Mouse (Mus musculus): Measurements from ENCODE around the gene Pskh1. TPM values are rescaled to one million over a fixed set of nuclear protein-coding genes. Genes with fewer than 3 reads are reported as not detected.
A peak's percentile ranks its signal among the peaks of the same experiment; 100 is the strongest.

Gene Pskh1
- 11.3 and 12.0 TPM in 2 replicates for polyA plus RNA-seq (2015; fragmentation: Nextera tagmentation; extraction: Ambion mirVana)

DNA sequence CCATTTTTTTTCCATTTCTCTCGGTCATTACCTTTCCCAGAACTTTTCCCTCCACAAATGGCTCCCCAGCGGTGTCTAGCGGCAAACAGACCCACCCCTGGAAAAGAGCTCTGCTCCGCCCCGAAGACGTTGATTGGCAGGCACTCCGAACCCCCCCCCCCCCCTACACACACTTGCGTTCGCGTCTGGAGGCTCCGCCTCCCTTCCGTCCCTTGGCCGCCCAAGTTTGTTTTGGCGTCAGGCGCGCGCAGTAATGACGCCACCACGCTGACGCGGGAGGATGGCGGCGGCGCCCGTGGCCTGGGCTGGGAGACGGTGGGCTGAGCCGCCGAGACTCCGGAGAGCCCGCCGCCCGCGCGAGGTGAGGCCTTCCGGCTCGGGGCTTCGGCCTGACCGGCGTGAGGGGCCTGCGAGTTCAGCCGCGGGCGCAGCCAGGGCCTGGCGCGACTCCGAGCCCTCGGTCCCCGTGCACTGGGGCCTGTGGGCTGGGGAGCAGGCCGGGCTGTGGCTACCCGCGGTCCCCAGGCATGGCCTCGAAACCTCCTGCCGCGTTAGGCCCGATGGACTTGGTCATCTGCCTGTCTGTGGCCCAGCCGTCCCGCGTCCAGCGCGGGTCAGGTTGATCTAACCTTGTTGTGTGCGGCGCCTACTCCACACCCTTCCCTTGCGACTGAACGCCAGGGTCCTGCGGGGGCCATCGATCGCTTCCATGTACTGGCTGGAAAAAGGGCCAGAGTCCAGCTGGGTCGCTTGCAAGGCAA, at the start of gene Pskh1:
TSS of gene Pskh1 (plus strand) at position 262 of the 761 bp plus-strand sequence.
- H3K27ac ChIP-seq (replicated peaks) = peak within 1 kb of the TSS; percentile 87
- peak within 1 kb of the TSS; percentile 66 for H3K4me2 ChIP-seq (replicated peaks)
- H3K4me1 ChIP-seq = peaks cover 9% of the 10 kb centered on the region
- no peaks in the 10 kb centered on the region for H3K36me3 ChIP-seq
- no peaks in the 10 kb centered on the region for H3K27me3 ChIP-seq
- H3K4me3 ChIP-seq = peak within 1 kb of the TSS; percentile 93
- peak within 1 kb of the TSS; percentile 96 for H3K9ac ChIP-seq (replicated peaks)
- WGBS = under 1% methylated on average over 68 of the region's 68 CpGs
- peak; percentile 94 for ATAC-seq (replicated peaks)
- H3K9me3 ChIP-seq = no peaks in the 10 kb centered on the region

- Histone ChIP-seq H3K9me3 (no peaks in the 10 kb centered on the region), H3K4me3 (peak overlapping the region; percentile 17), H3K27ac (replicated peaks) (no peak overlapping the region), H3K4me2 (replicated peaks) (peak overlapping the region; percentile 7), H3K27me3 (no peaks in the 10 kb centered on the region), H3K4me1 (peaks cover 12% of the 10 kb centered on the region), H3K9ac (replicated peaks) (0 out of 2 replicates have a peak overlapping the region, but pooled peaks have one; percentile 1), H3K36me3 (peaks cover 35% of the 10 kb centered on the region)
- 77% methylated on average over 7 of the region's 7 CpGs for WGBS
- no peak for ATAC-seq (replicated peaks)
Observed at GRCm38 (mm10) chr8:105850611-105851010, 49.6 kb upstream of the Pskh1 start.

GRCm38 (mm10) chr8:105851651-105852143, 48.5 kb upstream of the Pskh1 start:
- H3K36me3 ChIP-seq = peaks cover 24% of the 10 kb centered on the region
- peak overlapping the region; percentile 91 for H3K4me3 ChIP-seq
- no peaks in the 10 kb centered on the region for H3K9me3 ChIP-seq
- peak; percentile 86 for ATAC-seq (replicated peaks)
- peak overlapping the region; percentile 89 for H3K27ac ChIP-seq (replicated peaks)
- peaks cover 23% of the 10 kb centered on the region for H3K4me1 ChIP-seq
- peak overlapping the region; percentile 75 for H3K4me2 ChIP-seq (replicated peaks)
- H3K9ac ChIP-seq (replicated peaks) = peak overlapping the region; percentile 75
- under 1% methylated on average over 34 of the region's 34 CpGs for WGBS
- H3K27me3 ChIP-seq = no peaks in the 10 kb centered on the region

DNA sequence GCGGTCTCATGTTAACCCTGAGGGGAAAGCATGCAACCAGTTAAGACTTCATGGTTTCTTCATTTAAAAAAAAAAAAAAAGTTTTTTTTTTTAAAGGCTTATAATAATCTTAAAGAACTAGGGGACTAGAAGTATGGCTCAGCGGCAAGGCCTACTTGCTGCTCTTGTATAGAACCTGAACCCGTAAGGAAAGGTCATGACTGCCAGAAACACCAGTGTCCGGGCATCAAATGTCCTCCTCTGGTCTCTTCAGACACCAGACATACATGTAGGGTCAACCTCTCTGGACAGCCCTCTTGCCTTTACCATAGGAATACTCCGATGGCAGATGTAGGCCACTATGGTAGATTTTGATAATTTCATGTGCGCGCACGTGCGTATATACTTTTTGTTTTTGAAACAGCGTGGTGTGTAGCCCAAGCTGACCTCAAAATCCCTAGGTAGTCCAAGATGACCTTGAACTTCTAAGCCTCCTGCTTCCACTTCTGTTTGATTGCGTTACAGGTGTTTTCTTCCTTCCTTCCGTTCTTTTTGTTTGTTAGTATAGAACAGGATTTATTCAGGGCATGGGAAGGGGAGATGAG, 48.0 kb upstream of the Pskh1 start:
- Histone ChIP-seq H3K4me3 (peak overlapping the region; percentile 91), H3K4me1 (peaks cover 29% of the 10 kb centered on the region), H3K9me3 (no peaks in the 10 kb centered on the region), H3K36me3 (peaks cover 19% of the 10 kb centered on the region), H3K27me3 (no peaks in the 10 kb centered on the region), H3K27ac (replicated peaks) (no peak overlapping the region), H3K4me2 (replicated peaks) (no peak overlapping the region), H3K9ac (replicated peaks) (no peak overlapping the region)
- WGBS = 82% methylated on average over 12 of the region's 12 CpGs
- no peak for ATAC-seq (replicated peaks)

GRCm38 (mm10) chr8:105853178-105853577, 47.1 kb upstream of the Pskh1 start, which contains the start of gene Cenpt:
TSS of gene Cenpt (minus strand) at chr8:105853278.
- no peak within 1 kb of the TSS for H3K4me2 ChIP-seq (replicated peaks)
- H3K27me3 ChIP-seq = no peaks in the 10 kb centered on the region
- no peak within 1 kb of the TSS for H3K4me3 ChIP-seq
- no peak within 1 kb of the TSS for H3K9ac ChIP-seq (replicated peaks)
- ATAC-seq (replicated peaks) = no peak
- no peaks in the 10 kb centered on the region for H3K9me3 ChIP-seq
- peaks cover 38% of the 10 kb centered on the region for H3K4me1 ChIP-seq
- no peak within 1 kb of the TSS for H3K27ac ChIP-seq (replicated peaks)
- H3K36me3 ChIP-seq = peaks cover 11% of the 10 kb centered on the region
- 93% methylated on average over 3 of the region's 3 CpGs for WGBS

- peak overlapping the region; percentile 99 for H3K4me2 ChIP-seq (replicated peaks)
- peak overlapping the region; percentile 81; the same call in 1 of the 2 replicates for H3K27ac ChIP-seq (replicated peaks)
- H3K4me1 ChIP-seq = peaks cover 48% of the 10 kb centered on the region
- H3K9ac ChIP-seq (replicated peaks) = peak overlapping the region; percentile 85; the same call in 1 of the 2 replicates
- H3K4me3 ChIP-seq = peak overlapping the region; percentile 92
- ATAC-seq (replicated peaks) = no peak; the same call in 1 of the 2 replicates
- peaks cover under 1% of the 10 kb centered on the region; the same call in 1 of the 2 replicates for H3K36me3 ChIP-seq
- no peaks in the 10 kb centered on the region for H3K27me3 ChIP-seq
- WGBS = 28% methylated on average over 8 of the region's 8 CpGs
- no peaks in the 10 kb centered on the region for H3K9me3 ChIP-seq
Observed at GRCm38 (mm10) chr8:105854303-105854702, 45.9 kb upstream of the Pskh1 start.

DNA sequence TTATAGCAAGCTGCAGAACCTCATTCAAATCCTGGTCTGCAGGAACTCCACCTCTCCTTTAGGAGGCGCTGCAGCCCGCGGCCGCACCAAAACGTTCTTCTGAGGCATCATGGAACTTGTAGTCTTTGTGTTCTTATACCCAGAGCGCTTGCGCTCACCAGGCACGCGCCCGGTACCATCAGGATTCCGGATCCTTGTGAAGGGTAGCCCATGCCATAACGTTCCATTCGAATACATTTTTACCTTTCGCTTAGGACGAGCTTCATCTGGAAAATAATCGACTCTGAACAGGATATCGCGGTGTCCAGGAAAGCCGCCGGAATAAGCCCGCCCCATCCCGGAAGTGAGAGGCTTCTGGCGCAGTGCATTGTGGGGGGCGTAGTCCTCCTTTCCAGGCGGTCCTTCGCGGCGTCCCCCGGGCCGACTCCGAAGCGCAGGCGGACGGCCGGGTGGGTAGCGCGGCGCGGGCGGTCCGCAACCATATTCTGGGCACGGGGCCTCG, 45.5 kb upstream of the Pskh1 start, which contains the start of gene Thap11:
TSS of gene Thap11 (plus strand) at position 418 of the 502 bp plus-strand sequence.
- H3K4me3 ChIP-seq = peak within 1 kb of the TSS; percentile 92
- peak within 1 kb of the TSS; percentile 99 for H3K4me2 ChIP-seq (replicated peaks)
- H3K9ac ChIP-seq (replicated peaks) = peak within 1 kb of the TSS; percentile 85
- no peaks in the 10 kb centered on the region for H3K27me3 ChIP-seq
- peak within 1 kb of the TSS; percentile 81 for H3K27ac ChIP-seq (replicated peaks)
- no peaks in the 10 kb centered on the region for H3K9me3 ChIP-seq
- ATAC-seq (replicated peaks) = peak; percentile 93
- WGBS = under 1% methylated on average over 43 of the region's 43 CpGs
- peaks cover 53% of the 10 kb centered on the region for H3K4me1 ChIP-seq
- no peaks in the 10 kb centered on the region for H3K36me3 ChIP-seq

- Histone ChIP-seq H3K36me3 (no peaks in the 10 kb centered on the region), H3K27me3 (no peaks in the 10 kb centered on the region), H3K9ac (replicated peaks) (peak overlapping the region; percentile 85), H3K9me3 (no peaks in the 10 kb centered on the region), H3K4me1 (peaks cover 52% of the 10 kb centered on the region), H3K27ac (replicated peaks) (peak overlapping the region; percentile 81), H3K4me2 (replicated peaks) (peak overlapping the region; percentile 99), H3K4me3 (peak overlapping the region; percentile 92)
- ATAC-seq (replicated peaks) = no peak; the same call in 1 of the 2 replicates
- WGBS = under 1% methylated on average over 71 of the region's 71 CpGs
Observed at GRCm38 (mm10) chr8:105855248-105856167, 44.7 kb upstream of the Pskh1 start.

DNA sequence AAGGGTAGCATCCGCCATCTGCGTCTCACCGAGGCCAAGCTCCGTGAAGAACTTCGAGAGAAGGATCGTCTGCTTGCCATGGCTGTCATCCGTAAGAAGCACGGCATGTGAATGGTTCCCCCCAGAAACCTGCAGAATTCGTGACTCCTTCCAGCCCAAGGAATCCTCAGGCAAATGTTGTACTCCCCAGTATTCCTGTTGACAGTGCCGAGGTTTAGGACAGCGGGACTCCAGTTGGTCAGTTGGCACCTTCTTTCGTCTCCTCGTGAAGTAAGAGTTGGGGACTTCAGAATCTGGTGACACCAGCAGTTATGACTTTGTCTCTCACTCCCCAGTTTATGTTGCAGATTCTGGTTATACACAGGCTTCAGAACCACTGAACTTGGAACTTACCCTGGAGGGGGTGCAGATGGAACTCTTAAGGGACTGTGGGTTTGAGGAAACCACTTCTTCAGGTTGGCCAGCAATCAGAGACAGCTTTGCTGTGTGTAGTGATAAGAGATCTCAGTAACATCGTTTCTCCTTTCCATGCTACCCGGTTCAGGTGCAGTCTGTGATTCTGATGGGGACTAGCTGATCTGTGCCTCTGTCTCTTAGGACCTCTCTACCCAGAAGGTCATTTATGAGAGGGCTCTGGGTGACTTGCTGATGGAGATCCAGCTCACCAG, 43.9 kb upstream of the Pskh1 start:
- no peak for ATAC-seq (replicated peaks)
- Histone ChIP-seq H3K4me2 (replicated peaks) (peak overlapping the region; percentile 99), H3K27ac (replicated peaks) (peak overlapping the region; percentile 81; the same call in 1 of the 2 replicates), H3K36me3 (no peaks in the 10 kb centered on the region), H3K27me3 (no peaks in the 10 kb centered on the region), H3K4me1 (peaks cover 49% of the 10 kb centered on the region), H3K9me3 (no peaks in the 10 kb centered on the region), H3K9ac (replicated peaks) (peak overlapping the region; percentile 85), H3K4me3 (peak overlapping the region; percentile 92)
- WGBS = 27% methylated on average over 15 of the region's 15 CpGs

- 78% methylated on average over 5 of the region's 5 CpGs for WGBS
- peaks cover 62% of the 10 kb centered on the region for H3K4me1 ChIP-seq
- H3K9ac ChIP-seq (replicated peaks) = no peak overlapping the region
Observed at GRCm38 (mm10) chr8:105858495-105858894, 41.7 kb upstream of the Pskh1 start.

GRCm38 (mm10) chr8:105859314-105859713, 40.9 kb upstream of the Pskh1 start:
- ATAC-seq (replicated peaks) = no peak
- Histone ChIP-seq H3K9me3 (no peaks in the 10 kb centered on the region), H3K9ac (replicated peaks) (no peak overlapping the region), H3K4me3 (peak overlapping the region; percentile 74; the same call in 1 of the 2 replicates), H3K4me2 (replicated peaks) (no peak overlapping the region), H3K4me1 (peaks cover 67% of the 10 kb centered on the region), H3K27me3 (no peaks in the 10 kb centered on the region), H3K27ac (replicated peaks) (peak overlapping the region; percentile 91; the same call in 1 of the 2 replicates), H3K36me3 (no peaks in the 10 kb centered on the region)
- 74% methylated on average over 5 of the region's 5 CpGs for WGBS

More at GRCm38 (mm10) chr8:105858495-105858894, 41.7 kb upstream of the Pskh1 start:
- Histone ChIP-seq H3K27ac (replicated peaks) (no peak overlapping the region), H3K36me3 (no peaks in the 10 kb centered on the region), H3K4me3 (no peak overlapping the region), H3K4me2 (replicated peaks) (no peak overlapping the region), H3K27me3 (no peaks in the 10 kb centered on the region), H3K9me3 (no peaks in the 10 kb centered on the region)
- no peak for ATAC-seq (replicated peaks)

Data from forebrain, embryonic 15.5 days (tissue).